Mouse (Mus musculus) left cerebral cortex, adult 9 months (tissue): ENCODE measurements around the gene Btf3.

Source experiments
- DNase-seq, 2 experiments: peaks; one replicate each; pipeline ENCODE4 v3.0.0; 2022; ENCODE audit warnings: low spot score in 2 of 2

Btf3 gene

DNA sequence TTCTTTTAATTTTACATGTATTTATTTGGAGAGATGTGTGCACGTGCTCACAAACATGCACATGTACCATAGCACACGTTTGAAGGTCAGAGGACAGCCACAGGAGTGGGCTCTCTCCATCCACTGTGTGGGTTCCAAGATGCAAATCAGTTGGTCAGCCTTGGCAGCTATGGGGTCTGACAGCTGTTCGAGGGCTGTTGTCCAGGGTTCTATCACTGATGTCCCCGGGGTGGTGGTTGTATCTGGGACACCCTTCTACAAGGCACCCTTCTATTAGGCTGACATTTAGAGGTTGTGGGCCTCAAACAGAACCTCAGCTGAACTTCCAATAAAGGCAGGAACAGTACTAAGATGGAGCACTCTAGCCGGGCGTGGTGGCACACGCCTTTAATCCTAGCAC lies 40.6 kb downstream of the Btf3 start:
- no peak for DNase-seq

DNA sequence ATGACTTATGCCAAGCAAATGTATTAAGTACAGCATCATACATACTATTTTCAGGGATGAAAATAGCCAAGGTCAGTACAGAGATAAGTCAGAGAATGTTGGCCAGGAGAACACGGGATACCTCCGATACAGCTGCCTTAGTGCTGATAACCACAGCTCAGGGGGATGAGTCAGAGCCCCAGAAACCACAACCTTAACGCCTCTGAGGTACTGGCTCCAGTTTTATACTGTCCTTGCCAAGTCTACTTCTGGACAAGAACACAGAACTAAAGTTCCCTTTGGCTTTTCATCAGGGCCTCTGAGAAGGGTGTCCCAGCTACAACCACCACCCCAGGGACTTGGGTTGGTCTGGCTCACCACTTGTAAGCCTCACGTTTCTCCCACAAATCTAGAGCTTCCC lies 41.2 kb downstream of the Btf3 start:
- DNase-seq = no peak

DNA sequence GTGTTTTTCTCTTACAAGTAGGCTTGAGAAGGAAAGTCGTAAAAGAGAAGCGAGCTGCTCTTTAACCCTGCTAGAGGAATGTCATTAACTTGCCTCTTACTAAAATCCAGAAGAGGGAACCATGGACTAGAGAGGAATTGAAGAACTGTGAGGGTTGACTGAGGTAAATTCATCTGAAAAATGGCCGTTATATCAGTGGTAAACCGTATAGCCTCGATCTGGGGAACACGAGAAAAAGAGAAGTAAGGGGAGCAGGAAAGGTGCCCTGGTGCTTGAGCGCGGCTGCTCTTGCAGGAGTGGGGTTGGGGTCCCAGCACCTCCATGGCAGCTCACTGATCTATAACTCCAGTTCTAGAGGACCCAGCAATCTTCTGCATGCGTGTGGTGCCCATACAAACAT lies 42.8 kb downstream of the Btf3 start:
- DNase-seq = no peak

DNA sequence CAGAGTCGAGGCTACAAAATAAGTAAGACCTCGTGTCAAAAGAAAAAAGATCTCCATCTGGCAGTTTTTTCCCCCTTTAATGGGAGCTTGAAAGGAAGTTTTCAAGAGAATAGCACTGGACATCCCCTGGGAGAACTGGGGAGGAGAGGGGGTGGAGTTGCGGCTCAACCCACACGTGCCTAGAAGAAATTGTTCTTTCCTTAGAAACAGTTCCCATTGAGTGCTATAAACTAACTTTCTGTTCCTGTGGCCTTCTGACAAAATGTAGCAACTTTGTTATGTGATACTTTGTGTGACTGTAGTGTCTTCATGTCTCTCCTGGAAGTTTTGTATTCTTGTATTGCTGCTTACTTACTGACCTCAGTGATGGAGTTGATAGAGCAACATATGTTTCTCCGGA lies 52.7 kb downstream of the Btf3 start:
- DNase-seq = no peak

DNA sequence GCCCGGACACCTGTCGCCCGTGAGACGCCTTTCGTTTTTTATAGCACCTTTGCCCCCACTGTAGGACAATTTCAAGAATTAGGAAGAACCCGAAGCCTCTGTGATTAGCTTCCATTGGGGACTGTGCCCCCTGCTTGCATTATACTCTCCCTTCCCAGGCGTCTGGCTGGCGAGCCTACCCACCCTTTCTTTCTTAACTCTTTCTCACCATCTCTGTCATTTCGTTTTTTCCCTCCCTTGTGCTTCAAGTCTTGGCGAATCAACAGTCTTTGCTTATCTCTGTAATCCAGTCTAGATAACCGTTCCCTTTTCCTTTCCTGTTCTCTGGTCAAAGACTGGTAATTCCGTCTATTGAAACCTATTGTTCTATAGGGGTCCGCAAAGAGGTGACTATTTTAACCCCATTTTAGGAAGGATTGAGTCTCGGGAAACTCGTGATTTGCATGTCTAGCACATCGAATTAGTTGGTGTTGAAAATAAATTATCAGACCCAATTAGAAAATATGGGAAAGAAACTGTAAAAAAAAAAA lies 53.3 kb downstream of the Btf3 start:
- no peak for DNase-seq

DNA sequence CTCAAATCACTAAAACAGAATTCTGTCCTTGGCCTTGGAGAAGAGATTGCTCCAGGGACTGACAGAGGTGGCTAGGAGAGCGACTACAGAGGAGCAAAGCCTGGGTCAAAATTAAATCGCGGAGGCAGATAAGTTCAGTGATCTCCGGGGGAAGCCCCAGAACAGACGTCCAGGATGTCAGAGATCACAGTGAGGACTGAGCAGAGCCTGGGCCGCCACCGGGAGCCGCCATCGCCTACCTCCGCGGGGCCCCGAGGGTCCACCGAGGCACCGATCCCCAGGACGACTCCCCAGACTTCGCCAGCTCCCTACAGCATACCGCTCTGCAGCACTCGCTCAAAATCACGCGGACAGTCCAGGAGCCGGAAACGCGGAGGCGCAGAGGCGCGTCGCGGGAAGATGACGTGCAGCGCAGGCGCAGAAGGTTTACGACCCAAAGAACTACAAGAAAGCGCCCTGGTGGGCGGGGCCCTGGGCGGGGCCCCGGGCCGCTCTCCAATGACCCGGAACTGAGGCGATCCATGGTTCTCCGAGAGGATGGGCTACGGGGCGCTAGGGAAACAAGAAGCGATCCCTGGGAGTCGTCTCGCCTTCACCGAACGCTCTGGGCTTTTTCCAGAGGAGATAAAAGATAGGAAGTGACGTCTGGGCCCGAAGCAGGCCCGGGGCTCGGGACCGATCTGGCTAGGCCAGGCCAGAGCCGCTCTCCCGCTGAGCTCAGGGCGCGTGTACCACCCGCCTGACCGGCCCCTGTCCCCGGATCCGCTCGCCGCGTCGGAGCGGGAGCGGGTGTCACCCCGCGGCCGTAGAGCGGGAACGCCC lies 54.0 kb downstream of the Btf3 start, which contains the start of the genes Utp15 and Ankra2:
Gene Utp15, minus strand, starts transcription at position 406 of the 822 bp plus-strand sequence.
Gene Ankra2, plus strand, starts transcription at position 439 of the 822 bp plus-strand sequence.
- DNase-seq = peak; percentile 95 to 99
